Mouse (Mus musculus) neural tube, embryonic 15.5 days (tissue): Measurements from ENCODE around the gene Zfp638. TPM values are rescaled to one million over a fixed set of nuclear protein-coding genes. Genes with fewer than 3 reads are reported as not detected.

Experiments
- ATAC-seq: fragments of 200-750 bp; cut with Nextera tagmentation; 2 replicates; pipeline ENCODE4 v1.8.0; 2017; ENCODE audit warnings: mild to moderate bottlenecking, moderate TSS enrichment, moderate library complexity; ENCODE audit not compliant: low FRiP score
- H3K27ac ChIP-seq: fragments of 300-500 bp; sonication (generic); replicated peaks from 2 replicates; pipeline ENCODE4 v1.5.1; 2015; ENCODE audit warnings: mild to moderate bottlenecking, inconsistent platforms
- H3K27me3 ChIP-seq: fragments of 300-500 bp; sonication (generic); replicated peaks from 2 replicates; pipeline ENCODE4 v1.6.1; 2015; ENCODE audit warnings: inconsistent platforms
- H3K36me3 ChIP-seq: fragments of 300-500 bp; sonication (generic); 2 replicates; pipeline ENCODE4 v1.6.1; 2015; ENCODE audit warnings: inconsistent platforms
- H3K4me1 ChIP-seq: fragments of 300-500 bp; sonication (generic); 2 replicates; pipeline ENCODE4 v1.6.1; 2015; ENCODE audit warnings: inconsistent platforms
- H3K4me2 ChIP-seq: fragments of 300-500 bp; sonication (generic); 2 replicates; pipeline ENCODE4 v1.6.1; 2015; ENCODE audit warnings: inconsistent platforms, mild to moderate bottlenecking, moderate library complexity
- H3K4me3 ChIP-seq: fragments of 300-500 bp; sonication (generic); replicated peaks from 2 replicates; pipeline ENCODE4 v1.5.1; 2015; ENCODE audit warnings: mild to moderate bottlenecking, inconsistent platforms
- H3K9ac ChIP-seq: fragments of 300-500 bp; sonication (generic); replicated peaks from 2 replicates; pipeline ENCODE4 v1.6.1; 2015; ENCODE audit warnings: mild to moderate bottlenecking, inconsistent platforms
- H3K9me3 ChIP-seq: fragments of 300-500 bp; sonication (generic); replicated peaks from 2 replicates; pipeline ENCODE4 v1.6.1; 2016; ENCODE audit warnings: inconsistent platforms
- WGBS: fragments of 180-500 bp; shearing (Covaris S2); methylation state at CpG from one replicate; pipeline ENCODE4 v1.1.7; 2015; ENCODE audit warnings: mixed read lengths; 5-methylcytosine and 5-hydroxymethylcytosine counted together
- polyA plus RNA-seq: library from polyadenylated mRNA; unstranded; fragments of >200 nt; fragmentation: Nextera tagmentation; extraction: Ambion mirVana; gene quantifications from 2 replicates; pipeline ENCODE4 v1.2.1, GENCODE M21; 2015

The Zfp638 gene
- polyA plus RNA-seq, 1 experiment from 2014 or later: 69.3 TPM

GRCm38 (mm10) chr6:83846141-83846540 lies 20.8 kb upstream of the Zfp638 start:
- H3K9me3 ChIP-seq: no peaks in the 10 kb centered on the region
- H3K27me3 ChIP-seq: no peaks in the 10 kb centered on the region
- no peaks in the 10 kb centered on the region for H3K36me3 ChIP-seq
- no peaks in the 10 kb centered on the region for H3K4me1 ChIP-seq
- no peak overlapping the region for H3K27ac ChIP-seq
- no peak overlapping the region for H3K9ac ChIP-seq
- no peak overlapping the region for H3K4me2 ChIP-seq
- no peak for ATAC-seq
- no peak overlapping the region for H3K4me3 ChIP-seq
- 98% methylated on average over 2 of the region's 2 CpGs for WGBS

- Histone ChIP-seq H3K27ac (no peak overlapping the region), H3K4me1 (no peaks in the 10 kb centered on the region), H3K27me3 (no peaks in the 10 kb centered on the region), H3K4me2 (no peak overlapping the region), H3K9ac (no peak overlapping the region), H3K4me3 (no peak overlapping the region), H3K36me3 (no peaks in the 10 kb centered on the region), H3K9me3 (no peaks in the 10 kb centered on the region)
- WGBS: 95% methylated on average over 2 of the region's 2 CpGs
- no peak for ATAC-seq
Measured at GRCm38 (mm10) chr6:83849446-83849845, 17.5 kb upstream of the Zfp638 start.

GRCm38 (mm10) chr6:83857476-83857875 lies 9.4 kb upstream of the Zfp638 start:
- H3K4me3 ChIP-seq: no peak overlapping the region
- no peaks in the 10 kb centered on the region for H3K27me3 ChIP-seq
- no peak overlapping the region for H3K9ac ChIP-seq
- H3K27ac ChIP-seq: no peak overlapping the region
- H3K36me3 ChIP-seq: no peaks in the 10 kb centered on the region
- ATAC-seq: no peak
- H3K9me3 ChIP-seq: no peaks in the 10 kb centered on the region
- 33% methylated on average over 5 of the region's 5 CpGs for WGBS
- H3K4me1 ChIP-seq: no peaks in the 10 kb centered on the region
- H3K4me2 ChIP-seq: no peak overlapping the region

- Histone ChIP-seq H3K4me2 (no peak overlapping the region), H3K9ac (no peak overlapping the region), H3K36me3 (no peaks in the 10 kb centered on the region), H3K4me1 (no peaks in the 10 kb centered on the region), H3K27me3 (no peaks in the 10 kb centered on the region), H3K9me3 (no peaks in the 10 kb centered on the region), H3K27ac (no peak overlapping the region), H3K4me3 (no peak overlapping the region)
- no peak for ATAC-seq
- WGBS: 87% methylated on average over 9 of the region's 9 CpGs
Measured at GRCm38 (mm10) chr6:83860033-83860432, 6.9 kb upstream of the Zfp638 start.

- no peak for ATAC-seq
- no peak overlapping the region for H3K27ac ChIP-seq
- no peaks in the 10 kb centered on the region for H3K36me3 ChIP-seq
- no peaks in the 10 kb centered on the region for H3K9me3 ChIP-seq
- H3K9ac ChIP-seq: no peak overlapping the region
- no peak overlapping the region for H3K4me2 ChIP-seq
- peaks cover 14% of the 10 kb centered on the region for H3K4me1 ChIP-seq
- H3K4me3 ChIP-seq: no peak overlapping the region
- no peaks in the 10 kb centered on the region for H3K27me3 ChIP-seq
- WGBS: 79% methylated on average over 4 of the region's 4 CpGs
Measured at GRCm38 (mm10) chr6:83863538-83863937, 3.4 kb upstream of the Zfp638 start.

GRCm38 (mm10) chr6:83866423-83866822 lies 486 bp upstream of the Zfp638 start:
- H3K27ac ChIP-seq: no peak overlapping the region
- no peaks in the 10 kb centered on the region for H3K36me3 ChIP-seq
- no peak for ATAC-seq
- no peak overlapping the region for H3K4me3 ChIP-seq
- no peak overlapping the region for H3K9ac ChIP-seq
- peak overlapping the region; percentile 99 for H3K4me2 ChIP-seq
- H3K9me3 ChIP-seq: no peaks in the 10 kb centered on the region
- 40% methylated on average over 4 of the region's 4 CpGs for WGBS
- no peaks in the 10 kb centered on the region; the same call in 1 of the 2 replicates for H3K27me3 ChIP-seq
- peaks cover 14% of the 10 kb centered on the region for H3K4me1 ChIP-seq

GRCm38 (mm10) chr6:83867598-83868585 lies 983 bp downstream of the Zfp638 start:
- 3% methylated on average over 19 of the region's 19 CpGs for WGBS
- Histone ChIP-seq H3K4me3 (peak overlapping the region; percentile 78), H3K4me2 (peak overlapping the region; percentile 99), H3K36me3 (no peaks in the 10 kb centered on the region), H3K9me3 (no peaks in the 10 kb centered on the region), H3K27me3 (no peaks in the 10 kb centered on the region; the same call in 1 of the 2 replicates), H3K4me1 (peaks cover 14% of the 10 kb centered on the region), H3K9ac (peak overlapping the region; percentile 66), H3K27ac (peak overlapping the region; percentile 80; the same call in 1 of the 2 replicates)
- peak; percentile 43; the same call in 1 of the 2 replicates for ATAC-seq

GRCm38 (mm10) chr6:83879815-83880214 lies 12.9 kb downstream of the Zfp638 start:
- Histone ChIP-seq H3K9ac (no peak overlapping the region), H3K4me1 (peaks cover 3% of the 10 kb centered on the region; the same call in 1 of the 2 replicates), H3K36me3 (no peaks in the 10 kb centered on the region), H3K4me3 (no peak overlapping the region), H3K27ac (no peak overlapping the region), H3K9me3 (no peaks in the 10 kb centered on the region), H3K27me3 (0 out of 2 replicates have a peak, but pooled peaks cover 2% of the 10 kb centered on the region), H3K4me2 (peak overlapping the region; percentile 38)
- no peak for ATAC-seq
- 4% methylated on average over 4 of the region's 4 CpGs for WGBS

GRCm38 (mm10) chr6:83886789-83887188 lies 19.9 kb downstream of the Zfp638 start:
- no peak overlapping the region for H3K9ac ChIP-seq
- 84% methylated on average over 3 of the region's 3 CpGs for WGBS
- no peaks in the 10 kb centered on the region for H3K36me3 ChIP-seq
- no peaks in the 10 kb centered on the region for H3K4me1 ChIP-seq
- H3K9me3 ChIP-seq: no peaks in the 10 kb centered on the region
- H3K4me2 ChIP-seq: no peak overlapping the region
- H3K27ac ChIP-seq: no peak overlapping the region
- no peak overlapping the region for H3K4me3 ChIP-seq
- no peak for ATAC-seq
- H3K27me3 ChIP-seq: no peaks in the 10 kb centered on the region

- no peaks in the 10 kb centered on the region for H3K4me1 ChIP-seq
- no peaks in the 10 kb centered on the region for H3K9me3 ChIP-seq
- H3K4me2 ChIP-seq: no peak overlapping the region
- ATAC-seq: no peak
- no peaks in the 10 kb centered on the region for H3K27me3 ChIP-seq
- WGBS: 77% methylated on average over 1 of the region's 1 CpGs
- no peak overlapping the region for H3K27ac ChIP-seq
- no peak overlapping the region for H3K4me3 ChIP-seq
- no peak overlapping the region for H3K9ac ChIP-seq
- no peaks in the 10 kb centered on the region for H3K36me3 ChIP-seq
Measured at GRCm38 (mm10) chr6:83888802-83889201, 21.9 kb downstream of the Zfp638 start.

- no peaks in the 10 kb centered on the region for H3K27me3 ChIP-seq
- H3K9ac ChIP-seq: no peak overlapping the region
- no peak overlapping the region for H3K4me2 ChIP-seq
- 39% methylated on average over 2 of the region's 2 CpGs for WGBS
- ATAC-seq: no peak
- H3K9me3 ChIP-seq: no peaks in the 10 kb centered on the region
- no peaks in the 10 kb centered on the region for H3K36me3 ChIP-seq
- no peaks in the 10 kb centered on the region for H3K4me1 ChIP-seq
- no peak overlapping the region for H3K27ac ChIP-seq
- H3K4me3 ChIP-seq: no peak overlapping the region
Measured at GRCm38 (mm10) chr6:83890281-83891015, 23.5 kb downstream of the Zfp638 start.
